Mouse (Mus musculus): ENCODE results near the gene Srsf2. TPM values are rescaled to one million over a fixed set of nuclear protein-coding genes. Genes with fewer than 3 reads are reported as not detected.
"Not testable (repeated sequence)": the region's sequence is repeated elsewhere in the genome, so short reads cannot be mapped to it uniquely, and the experiment has no call there.

Gene Srsf2
- total RNA-seq, 1 experiment, result 361 TPM

- no peak overlapping the region for H3K27ac ChIP-seq (ENCODE audit: insufficient read depth, low read depth, low read length, poor library complexity, severe bottlenecking)
Measured at GRCm38 (mm10) chr11:116826550-116827504, 26.1 kb downstream of the Srsf2 start.

GRCm38 (mm10) chr11:116825230-116825629 is 27.7 kb downstream of the Srsf2 start:
- no peak overlapping the region for H3K9ac ChIP-seq (ENCODE audit: insufficient read depth, low read depth, low read length, poor library complexity, severe bottlenecking)
- DNase-seq (ENCODE audit: low read depth, low spot score), result no peak
- no peak overlapping the region for H3K4me3 ChIP-seq (ENCODE audit: insufficient read depth in 1 of 2, low read depth in 1 of 2, low read length in 2 of 2, poor library complexity in 1 of 2, severe bottlenecking in 1 of 2)
- H3K9me3 ChIP-seq (ENCODE audit: control insufficient read depth, insufficient read depth, low read depth, low read length), result no peaks in the 10 kb centered on the region
- H3K4me1 ChIP-seq (ENCODE audit: control insufficient read depth in 2 of 2, insufficient read depth in 2 of 2, low read length in 2 of 2, poor library complexity in 1 of 2), result peaks cover 0 to 15% of the 10 kb centered on the region in 2 experiments; a peak in 2 of 4 replicates
- no peaks in the 10 kb centered on the region for H3K36me3 ChIP-seq (ENCODE audit: control insufficient read depth, insufficient read depth, low read length, poor library complexity, severe bottlenecking)
- H3K27ac ChIP-seq (ENCODE audit: insufficient read depth, low read depth, low read length, poor library complexity, severe bottlenecking), result no peak overlapping the region
- in situ Hi-C loops (cut with MboI; ENCODE audit: low sequenced_read_pairs in 2 of 2, unreplicated experiment in 2 of 2), result no loop called here
- no peak for TF ChIP-seq MAFK (IDR thresholded peaks at IDR 0.05; ENCODE audit: insufficient read depth, low read depth, low read length)
- TF ChIP-seq ZC3H11A (IDR thresholded peaks at IDR 0.05; ENCODE audit: borderline replicate concordance, low read depth, low read length), result no peak
- no peak for TF ChIP-seq ZNF384 (IDR thresholded peaks at IDR 0.05; ENCODE audit: low read depth, low read length)
- TF ChIP-seq HCFC1 (IDR thresholded peaks at IDR 0.05; ENCODE audit: borderline replicate concordance, insufficient read depth, low read length), result no peak
- TF ChIP-seq CHD2 (IDR thresholded peaks at IDR 0.05; ENCODE audit: low read depth, low read length), result no peak

More at GRCm38 (mm10) chr11:116826550-116827504, 26.1 kb downstream of the Srsf2 start:
- no peak for DNase-seq (ENCODE audit: low read depth, low spot score)
- TF ChIP-seq CHD2 (IDR thresholded peaks at IDR 0.05; ENCODE audit: low read depth, low read length) (no peak), MAFK (IDR thresholded peaks at IDR 0.05; ENCODE audit: insufficient read depth, low read depth, low read length) (no peak), ZNF384 (IDR thresholded peaks at IDR 0.05; ENCODE audit: low read depth, low read length) (no peak), ZC3H11A (IDR thresholded peaks at IDR 0.05; ENCODE audit: borderline replicate concordance, low read depth, low read length) (no peak), HCFC1 (IDR thresholded peaks at IDR 0.05; ENCODE audit: borderline replicate concordance, insufficient read depth, low read length) (no peak)
- Histone ChIP-seq H3K36me3 (ENCODE audit: control insufficient read depth, insufficient read depth, low read length, poor library complexity, severe bottlenecking) (no peaks in the 10 kb centered on the region), H3K4me1 (ENCODE audit: control insufficient read depth in 2 of 2, insufficient read depth in 2 of 2, low read length in 2 of 2, poor library complexity in 1 of 2) (peaks cover 0 to 15% of the 10 kb centered on the region in 2 experiments; a peak in 2 of 4 replicates), H3K9me3 (ENCODE audit: control insufficient read depth, insufficient read depth, low read depth, low read length) (no peaks in the 10 kb centered on the region), H3K4me3 (ENCODE audit: insufficient read depth in 1 of 2, low read depth in 1 of 2, low read length in 2 of 2, poor library complexity in 1 of 2, severe bottlenecking in 1 of 2) (peak overlapping the region; percentile 75 to 79), H3K9ac (ENCODE audit: insufficient read depth, low read depth, low read length, poor library complexity, severe bottlenecking) (peak overlapping the region; percentile 73)
- in situ Hi-C loops (cut with MboI; ENCODE audit: low sequenced_read_pairs in 2 of 2, unreplicated experiment in 2 of 2), result no loop called here

GRCm38 (mm10) chr11:116823885-116824284 is 29.0 kb downstream of the Srsf2 start:
- H3K27ac ChIP-seq (ENCODE audit: insufficient read depth, low read depth, low read length, poor library complexity, severe bottlenecking); H3K4me1 ChIP-seq (ENCODE audit: control insufficient read depth in 2 of 2, insufficient read depth in 2 of 2, low read length in 2 of 2, poor library complexity in 1 of 2); DNase-seq (ENCODE audit: low read depth, low spot score); H3K9me3 ChIP-seq (ENCODE audit: control insufficient read depth, insufficient read depth, low read depth, low read length); H3K4me3 ChIP-seq (ENCODE audit: insufficient read depth in 1 of 2, low read depth in 1 of 2, low read length in 2 of 2, poor library complexity in 1 of 2, severe bottlenecking in 1 of 2); H3K9ac ChIP-seq (ENCODE audit: insufficient read depth, low read depth, low read length, poor library complexity, severe bottlenecking); H3K36me3 ChIP-seq (ENCODE audit: control insufficient read depth, insufficient read depth, low read length, poor library complexity, severe bottlenecking): not testable (repeated sequence)
- in situ Hi-C loops (cut with MboI; ENCODE audit: low sequenced_read_pairs in 2 of 2, unreplicated experiment in 2 of 2), result loop anchor here in 1 of 2 experiments (25.0 kb wide), 1 partner anchor 187 kb away; the partner anchor contains the start of gene Rhbdf2

DNA sequence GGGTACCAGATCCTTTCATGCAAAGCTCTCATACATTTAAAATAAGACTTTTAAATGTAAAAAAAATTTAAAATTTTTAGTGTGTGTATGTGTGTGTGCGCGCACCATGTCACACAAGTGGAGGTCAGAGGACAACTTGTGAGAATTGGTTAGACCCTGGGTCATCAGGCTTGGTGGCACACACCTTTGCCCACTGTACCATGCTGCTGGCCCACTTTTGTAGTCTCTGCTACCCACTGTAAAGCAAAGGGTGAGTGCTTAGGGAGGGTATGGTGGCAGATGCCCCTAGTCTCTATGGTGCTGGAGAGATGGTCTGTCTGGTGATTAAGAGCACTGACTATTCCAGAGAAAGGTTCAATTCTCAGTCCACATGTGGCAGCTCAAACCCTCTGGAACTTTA is 29.6 kb downstream of the Srsf2 start:
- Histone ChIP-seq H3K9ac (ENCODE audit: insufficient read depth, low read depth, low read length, poor library complexity, severe bottlenecking) (no peak overlapping the region), H3K4me1 (ENCODE audit: control insufficient read depth in 2 of 2, insufficient read depth in 2 of 2, low read length in 2 of 2, poor library complexity in 1 of 2) (peaks cover 0 to 6% of the 10 kb centered on the region in 2 experiments; a peak in 2 of 4 replicates), H3K4me3 (ENCODE audit: insufficient read depth in 1 of 2, low read depth in 1 of 2, low read length in 2 of 2, poor library complexity in 1 of 2, severe bottlenecking in 1 of 2) (no peak overlapping the region), H3K36me3 (ENCODE audit: control insufficient read depth, insufficient read depth, low read length, poor library complexity, severe bottlenecking) (no peaks in the 10 kb centered on the region), H3K27ac (ENCODE audit: insufficient read depth, low read depth, low read length, poor library complexity, severe bottlenecking) (no peak overlapping the region), H3K9me3 (ENCODE audit: control insufficient read depth, insufficient read depth, low read depth, low read length) (no peaks in the 10 kb centered on the region)
- in situ Hi-C loops (cut with MboI; ENCODE audit: low sequenced_read_pairs in 2 of 2, unreplicated experiment in 2 of 2), result loop anchor here in 1 of 2 experiments (25.0 kb wide), 1 partner anchor 186 kb away; the partner anchor contains the start of gene Rhbdf2
- TF ChIP-seq CHD2 (IDR thresholded peaks at IDR 0.05; ENCODE audit: low read depth, low read length), result no peak
- TF ChIP-seq ZC3H11A (IDR thresholded peaks at IDR 0.05; ENCODE audit: borderline replicate concordance, low read depth, low read length), result no peak
- TF ChIP-seq ZNF384 (IDR thresholded peaks at IDR 0.05; ENCODE audit: low read depth, low read length), result no peak
- no peak for TF ChIP-seq HCFC1 (IDR thresholded peaks at IDR 0.05; ENCODE audit: borderline replicate concordance, insufficient read depth, low read length)
- TF ChIP-seq MAFK (IDR thresholded peaks at IDR 0.05; ENCODE audit: insufficient read depth, low read depth, low read length), result no peak
- no peak for DNase-seq (ENCODE audit: low read depth, low spot score)

Data from ES-E14 (cell line).